Mouse (Mus musculus): ENCODE measurements around the gene Pkd1l3.

GRCm38 (mm10) chr8:109697754-109698153 is 83.4 kb downstream of the Pkd1l3 start:
- TF ChIP-seq CTCF (IDR thresholded peaks at IDR 0.05 in 2 of 3, conservative IDR thresholded peaks at IDR 0.05 in 1 of 3; ENCODE audit: control insufficient read depth in 1 of 3, insufficient read depth in 1 of 3, low read depth in 2 of 3, low read length in 3 of 3, poor library complexity in 1 of 3, severe bottlenecking in 1 of 3) (no peak), SMC3 (IDR thresholded peaks at IDR 0.05; ENCODE audit: low read depth, low read length) (no peak), RAD21 (IDR thresholded peaks at IDR 0.05; ENCODE audit: low read depth, low read length) (no peak), ZNF384 (IDR thresholded peaks at IDR 0.05; ENCODE audit: low read depth, low read length) (no peak)
